Comparison of ENCODE assay signal across 21 mouse cellular contexts in the genomic region with DNA sequence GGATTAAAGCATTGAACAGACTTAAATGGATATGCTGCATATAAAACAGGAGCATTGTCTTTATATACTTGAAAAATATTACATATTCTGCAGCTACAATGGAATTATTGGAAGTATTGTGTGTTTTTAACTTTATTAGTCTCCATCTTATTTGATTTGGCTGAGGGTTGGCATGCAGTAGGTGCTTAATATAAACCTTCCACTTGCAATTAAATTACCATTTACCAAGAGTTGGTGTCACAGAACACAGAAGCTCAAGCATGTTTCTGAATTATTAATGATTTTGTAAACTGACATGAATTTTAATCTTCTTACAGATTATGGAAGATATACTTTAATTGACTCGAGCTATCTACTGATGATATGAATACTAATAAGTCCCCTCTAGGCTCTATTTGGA.
DNase-seq lines count a peak whose midpoint lies in the region; ATAC-seq and TF ChIP-seq lines count a peak whose summit lies in the region.
"Had no signal": no experiment of that assay in that cellular context is flagged by ENCODE, and none has a peak within 500 bp of the region (broad histone marks: within the 10 kb centered on the region; RNA-seq: fewer than 3 reads in every experiment).

No protein-coding gene starts in this region.

- H3K36me3 ChIP-seq in midbrain, embryonic 11.5 days (ENCODE audit: control insufficient read depth, insufficient read depth, low read length) = no peaks in the 10 kb centered on the region
- no peaks in the 10 kb centered on the region for H3K36me3 ChIP-seq in midbrain, embryonic 10.5 days
- no peaks in the 10 kb centered on the region for H3K36me3 ChIP-seq in midbrain, embryonic 14.5 days (ENCODE audit: control insufficient read depth, insufficient read depth, low read length)
- H3K36me3 ChIP-seq in midbrain, postnatal 0 days (ENCODE audit: insufficient read depth, low read length) = no peaks in the 10 kb centered on the region
- H3K36me3 ChIP-seq: forebrain, embryonic 15.5 days; heart, embryonic 10.5 days; heart, embryonic 13.5 days; hindbrain, embryonic 12.5 days; hindbrain, embryonic 15.5 days had no signal

- H3K4me3 ChIP-seq in midbrain, embryonic 11.5 days (ENCODE audit: low read depth, low read length) = no peak overlapping the region
- H3K4me3 ChIP-seq in midbrain, embryonic 10.5 days = no peak overlapping the region
- no peak overlapping the region for H3K4me3 ChIP-seq in midbrain, embryonic 14.5 days (replicated peaks; ENCODE audit: low read depth, low read length)
- no peak overlapping the region for H3K4me3 ChIP-seq in midbrain, postnatal 0 days (ENCODE audit: low read depth, low read length)
- H3K4me3 ChIP-seq: forebrain, embryonic 15.5 days; heart, adult 2 months; heart, embryonic 10.5 days; heart, embryonic 13.5 days; hindbrain, embryonic 12.5 days; hindbrain, embryonic 15.5 days had no signal

- H3K4me2 ChIP-seq in midbrain, embryonic 11.5 days = no peak overlapping the region
- no peak overlapping the region for H3K4me2 ChIP-seq in midbrain, embryonic 14.5 days (ENCODE audit: low read length)
- no peak overlapping the region for H3K4me2 ChIP-seq in midbrain, postnatal 0 days (ENCODE audit: low read depth, low read length, poor library complexity, severe bottlenecking)
- H3K4me2 ChIP-seq: forebrain, embryonic 15.5 days; heart, embryonic 13.5 days; hindbrain, embryonic 12.5 days; hindbrain, embryonic 15.5 days had no signal

- no peak overlapping the region for H3K27ac ChIP-seq in midbrain, embryonic 11.5 days (ENCODE audit: low read depth, low read length)
- H3K27ac ChIP-seq in midbrain, embryonic 10.5 days (replicated peaks) = no peak overlapping the region
- no peak overlapping the region for H3K27ac ChIP-seq in midbrain, embryonic 14.5 days (replicated peaks; ENCODE audit: low read depth, low read length)
- no peak overlapping the region for H3K27ac ChIP-seq in midbrain, postnatal 0 days (ENCODE audit: low read depth, low read length)
- H3K27ac ChIP-seq: forebrain, embryonic 15.5 days; heart, adult 2 months; heart, embryonic 10.5 days; heart, embryonic 13.5 days; hindbrain, embryonic 12.5 days; hindbrain, embryonic 15.5 days had no signal

- H3K9me3 ChIP-seq in midbrain, embryonic 11.5 days (ENCODE audit: control insufficient read depth, low read length) = no peaks in the 10 kb centered on the region
- no peaks in the 10 kb centered on the region for H3K9me3 ChIP-seq in midbrain, embryonic 10.5 days (replicated peaks)
- H3K9me3 ChIP-seq in midbrain, embryonic 14.5 days (ENCODE audit: control insufficient read depth, low read length) = no peaks in the 10 kb centered on the region
- H3K9me3 ChIP-seq in midbrain, postnatal 0 days (ENCODE audit: low read length) = no peaks in the 10 kb centered on the region
- H3K9me3 ChIP-seq: forebrain, embryonic 15.5 days; heart, embryonic 10.5 days; heart, embryonic 13.5 days; hindbrain, embryonic 12.5 days; hindbrain, embryonic 15.5 days had no signal

- peak; percentile 68 for DNase-seq in midbrain, embryonic 11.5 days (ENCODE audit: low spot score, missing footprints)
- DNase-seq in midbrain, embryonic 10.5 days (ENCODE audit: low spot score) = no peak
- DNase-seq in midbrain, embryonic 14.5 days = peak; percentile 28
- DNase-seq in midbrain, postnatal 0 days (ENCODE audit: low spot score) = no peak
- DNase-seq in left cerebral cortex, postnatal 25 days (ENCODE audit: low spot score in 2 of 2) = no peak
- no peak for DNase-seq in gastrocnemius, postnatal 25 days
- DNase-seq: adrenal gland, adult 2 months; adrenal gland, postnatal 14 days; cerebellum, adult 18-20 months; cerebellum, adult 9-10 months; cerebellum, postnatal 14 days; gastrocnemius, postnatal 36 days; heart, adult 2 months; heart, postnatal 14 days; heart, postnatal 4 days had no signal

- intact Hi-C loops in left cerebral cortex, postnatal 25 days (cut with DNase I) = no loop called here

- TF ChIP-seq CTCF in midbrain, postnatal 0 days (IDR thresholded peaks at IDR 0.05) = no peak

- no peaks in the 10 kb centered on the region for H3K4me1 ChIP-seq in midbrain, embryonic 11.5 days (ENCODE audit: control insufficient read depth, insufficient read depth, low read length)
- no peaks in the 10 kb centered on the region for H3K4me1 ChIP-seq in midbrain, embryonic 10.5 days
- no peaks in the 10 kb centered on the region for H3K4me1 ChIP-seq in midbrain, embryonic 14.5 days (ENCODE audit: control insufficient read depth, insufficient read depth, low read length)
- H3K4me1 ChIP-seq in midbrain, postnatal 0 days (ENCODE audit: insufficient read depth, low read length) = no peaks in the 10 kb centered on the region
- H3K4me1 ChIP-seq: forebrain, embryonic 15.5 days; heart, embryonic 10.5 days; heart, embryonic 13.5 days; hindbrain, embryonic 12.5 days; hindbrain, embryonic 15.5 days had no signal

- no peak overlapping the region for H3K9ac ChIP-seq in midbrain, embryonic 11.5 days (ENCODE audit: low read length)
- no peak overlapping the region for H3K9ac ChIP-seq in midbrain, embryonic 14.5 days (replicated peaks; ENCODE audit: low read length)
- no peak overlapping the region for H3K9ac ChIP-seq in midbrain, postnatal 0 days (replicated peaks; ENCODE audit: low read length, poor library complexity, severe bottlenecking)
- H3K9ac ChIP-seq: forebrain, embryonic 15.5 days; heart, embryonic 13.5 days; hindbrain, embryonic 12.5 days; hindbrain, embryonic 15.5 days had no signal

- 70% methylated on average over 1 of the region's 1 CpGs for WGBS in midbrain, embryonic 11.5 days
- 78% methylated on average over 1 of the region's 1 CpGs for WGBS in midbrain, embryonic 10.5 days
- 35% methylated on average over 1 of the region's 1 CpGs for WGBS in midbrain, embryonic 14.5 days
- WGBS in midbrain, postnatal 0 days = 25% methylated on average over 1 of the region's 1 CpGs

- ATAC-seq in midbrain, embryonic 11.5 days (ENCODE audit: low FRiP score) = no peak
- ATAC-seq in midbrain, embryonic 14.5 days (ENCODE audit: low FRiP score, low TSS enrichment) = peak; percentile 53; the same call in 1 of the 2 replicates
- peak; percentile 16 for ATAC-seq in midbrain, postnatal 0 days (ENCODE audit: low FRiP score)
- ATAC-seq: CD4-positive, CD25-positive, alpha-beta regulatory T cell, adult 4 months; forebrain, embryonic 15.5 days had no signal

- no peaks in the 10 kb centered on the region for H3K27me3 ChIP-seq in midbrain, embryonic 11.5 days (ENCODE audit: control insufficient read depth, insufficient read depth, low read length)
- H3K27me3 ChIP-seq in midbrain, embryonic 10.5 days (ENCODE audit: low read depth, poor library complexity, severe bottlenecking) = no peaks in the 10 kb centered on the region
- no peaks in the 10 kb centered on the region for H3K27me3 ChIP-seq in midbrain, embryonic 14.5 days (ENCODE audit: control insufficient read depth, insufficient read depth, low read length)
- no peaks in the 10 kb centered on the region for H3K27me3 ChIP-seq in midbrain, postnatal 0 days (ENCODE audit: insufficient read depth, low read length)
- H3K27me3 ChIP-seq: forebrain, embryonic 15.5 days; heart, embryonic 13.5 days; hindbrain, embryonic 12.5 days; hindbrain, embryonic 15.5 days had no signal

Comparison
In these comparisons a context has a peak if more than half of its experiments do, and no peak if none do; other contexts are left out.
1. DNase-seq: peak in midbrain, embryonic 11.5 days (single experiment) and midbrain, embryonic 14.5 days (single experiment); none in midbrain, embryonic 10.5 days (single experiment), midbrain, postnatal 0 days (single experiment), left cerebral cortex, postnatal 25 days (0 of 2) and gastrocnemius, postnatal 25 days (single experiment).